Mouse (Mus musculus) lung, adult 2 months (tissue): ENCODE results near the gene Gpr174. TPM values are rescaled to one million over a fixed set of nuclear protein-coding genes. Genes with fewer than 3 reads are reported as not detected.

Experiments used
- DNase-seq: peaks from one replicate; pipeline ENCODE4 v3.0.0; 2022
- H3K4me1 ChIP-seq: fragments of 200-500 bp; 2 replicates; pipeline ENCODE4 v1.6.1; 2011; ENCODE audit warnings: low read length; ENCODE audit not compliant: control insufficient read depth, insufficient read depth
- H3K4me3 ChIP-seq: fragments of 200-500 bp; replicated peaks from 2 replicates; pipeline ENCODE3; 2011; ENCODE audit warnings: low read depth, mild to moderate bottlenecking, control low read depth, low read length; ENCODE audit errors: extremely low read depth
- CTCF ChIP-seq: fragments of 200-500 bp; IDR thresholded peaks from 2 replicates; pipeline ENCODE4 v1.5.1; 2011; ENCODE audit warnings: mild to moderate bottlenecking, low read length, control low read depth; ENCODE audit not compliant: insufficient read depth
- POLR2A ChIP-seq: fragments of 200-500 bp; IDR thresholded peaks from 2 replicates; pipeline ENCODE4 v1.6.1; 2011; ENCODE audit warnings: low read depth, mild to moderate bottlenecking, control low read depth, low read length, borderline replicate concordance; ENCODE audit errors: extremely low read depth
- WGBS: fragments of 180-500 bp; shearing (Covaris S2); methylation state at CpG from one replicate; pipeline ENCODE4 v1.1.7; 2018; 5-methylcytosine and 5-hydroxymethylcytosine counted together
- polyA plus RNA-seq: library from polyadenylated mRNA; depleted of rRNA; stranded (reverse); fragments of >200 nt; gene quantifications from 2 replicates; pipeline ENCODE4 v1.2.3, GENCODE M21; 2012; rRNA removed

Gene Gpr174
- polyA plus RNA-seq, 1 experiment: 0.43 TPM

GRCm38 (mm10) chrX:107298761-107299160 is 43.1 kb downstream of the Gpr174 start:
- no peak for DNase-seq
- no peak overlapping the region for H3K4me3 ChIP-seq
- no peak for TF ChIP-seq CTCF
- no peak for TF ChIP-seq POLR2A
- H3K4me1 ChIP-seq: no peaks in the 10 kb centered on the region

- DNase-seq: no peak
- Histone ChIP-seq H3K4me3 (no peak overlapping the region), H3K4me1 (no peaks in the 10 kb centered on the region)
- TF ChIP-seq CTCF (no peak), POLR2A (no peak)
These were observed 50.8 kb downstream of the Gpr174 start for GRCm38 (mm10) chrX:107306492-107306891.

GRCm38 (mm10) chrX:107312533-107312932 is 56.9 kb downstream of the Gpr174 start:
- 44% methylated on average over 5 of the region's 5 CpGs for whole genome bisulfite sequencing
- TF ChIP-seq CTCF (no peak), POLR2A (no peak)
- no peak for DNase-seq
- Histone ChIP-seq H3K4me3 (no peak overlapping the region), H3K4me1 (no peaks in the 10 kb centered on the region)

GRCm38 (mm10) chrX:107325697-107326381 is 70.2 kb downstream of the Gpr174 start:
- Histone ChIP-seq H3K4me1 (no peaks in the 10 kb centered on the region), H3K4me3 (no peak overlapping the region)
- no peak for DNase-seq
- no peak for TF ChIP-seq CTCF
- no peak for TF ChIP-seq POLR2A
- 84% methylated on average over 8 of the region's 8 CpGs for WGBS

- no peak for DNase-seq
- TF ChIP-seq POLR2A (no peak), CTCF (no peak)
- no peaks in the 10 kb centered on the region for H3K4me1 ChIP-seq
- H3K4me3 ChIP-seq: no peak overlapping the region
- WGBS: 73% methylated on average over 3 of the region's 3 CpGs
These were observed 74.2 kb downstream of the Gpr174 start for GRCm38 (mm10) chrX:107329849-107330248.

GRCm38 (mm10) chrX:107336609-107337008 is 80.9 kb downstream of the Gpr174 start:
- H3K4me3 ChIP-seq: no peak overlapping the region
- WGBS: 67% methylated on average over 1 of the region's 1 CpGs
- TF ChIP-seq CTCF (no peak), POLR2A (no peak)
- no peak for DNase-seq
- no peaks in the 10 kb centered on the region for H3K4me1 ChIP-seq

- DNase-seq: no peak
- H3K4me1 ChIP-seq: no peaks in the 10 kb centered on the region
- 59% methylated on average over 3 of the region's 3 CpGs for WGBS
- H3K4me3 ChIP-seq: no peak overlapping the region
- no peak for TF ChIP-seq POLR2A
- no peak for TF ChIP-seq CTCF
These were observed 86.3 kb downstream of the Gpr174 start for GRCm38 (mm10) chrX:107341980-107342379.

Other genes starting within 250 kb of the Gpr174 start
- 1.3 and 1.8 TPM in 2 replicates for gene P2ry10, start 167.4 kb upstream of the Gpr174 start, polyA plus RNA-seq
- gene P2ry10b, start 107.0 kb upstream of the Gpr174 start, polyA plus RNA-seq: 2.7 and 4.4 TPM in 2 replicates
- gene Itm2a, start 147.5 kb downstream of the Gpr174 start, polyA plus RNA-seq: 10.4 and 13.9 TPM in 2 replicates